Mouse (Mus musculus) granulocyte monocyte progenitor cell, adult 5-6 weeks (primary cell): ENCODE measurements around the gene Il12rb1. TPM values are rescaled to one million over a fixed set of nuclear protein-coding genes. Genes with fewer than 3 reads are reported as not detected.

ENCODE experiments used
- ATAC-seq: replicated peaks from 2 replicates; pipeline ENCODE4 v1.8.0; 2016; ENCODE audit warnings: mild to moderate bottlenecking, moderate TSS enrichment, inconsistent platforms; ENCODE audit not compliant: poor library complexity, severe bottlenecking
- total RNA-seq, 2 experiments: library from RNA; stranded (forward) in 1 of 2; stranded (reverse) in 1 of 2; fragments of 200-712, 200-1000 nt in 1 of 2; fragments of >200 nt in 1 of 2; fragmentation: Nextera tagmentation in 1 of 2; gene quantifications; 2 replicates each; pipeline ENCODE4 v1.2.3; 2014 to 2017

The Il12rb1 gene
- total RNA-seq, 2 experiments from 2014 or later: 0.24 to 0.52 TPM

DNA sequence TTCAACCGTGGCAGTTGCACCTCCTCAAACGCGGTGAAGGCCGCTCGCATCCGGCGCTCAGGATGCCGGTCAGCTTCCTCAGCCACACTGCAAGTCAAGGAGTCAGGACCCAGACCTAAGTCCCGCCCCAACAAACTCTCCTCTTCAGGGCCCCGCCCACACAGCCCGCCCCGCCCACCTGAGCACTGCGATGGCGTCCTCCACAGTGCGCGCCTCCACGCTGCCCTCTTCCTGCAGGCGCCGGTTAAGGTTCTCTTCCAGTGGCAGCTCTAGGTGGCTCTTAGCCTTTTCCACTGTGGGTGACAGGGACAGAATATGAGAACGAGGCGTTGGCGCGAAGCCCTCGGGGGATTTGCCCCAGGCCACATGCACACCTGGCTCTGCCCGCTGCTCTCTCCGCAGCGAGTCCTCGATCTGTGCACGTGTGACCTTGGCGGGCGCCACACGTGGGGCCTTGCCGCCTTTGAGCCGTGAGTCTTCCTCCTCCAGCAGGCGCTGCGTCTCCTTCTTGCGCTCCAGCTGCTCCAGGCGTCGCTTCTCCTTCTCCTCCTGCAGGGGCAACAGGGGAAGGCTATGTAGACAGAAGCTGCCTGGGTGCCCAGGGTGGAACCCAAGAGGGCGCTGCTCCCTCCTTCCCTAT is 60.4 kb downstream of the Il12rb1 start:
- ATAC-seq: peak; percentile 45

GRCm38 (mm10) chr8:70869199-70869571 is 60.9 kb downstream of the Il12rb1 start:
- ATAC-seq: no peak

DNA sequence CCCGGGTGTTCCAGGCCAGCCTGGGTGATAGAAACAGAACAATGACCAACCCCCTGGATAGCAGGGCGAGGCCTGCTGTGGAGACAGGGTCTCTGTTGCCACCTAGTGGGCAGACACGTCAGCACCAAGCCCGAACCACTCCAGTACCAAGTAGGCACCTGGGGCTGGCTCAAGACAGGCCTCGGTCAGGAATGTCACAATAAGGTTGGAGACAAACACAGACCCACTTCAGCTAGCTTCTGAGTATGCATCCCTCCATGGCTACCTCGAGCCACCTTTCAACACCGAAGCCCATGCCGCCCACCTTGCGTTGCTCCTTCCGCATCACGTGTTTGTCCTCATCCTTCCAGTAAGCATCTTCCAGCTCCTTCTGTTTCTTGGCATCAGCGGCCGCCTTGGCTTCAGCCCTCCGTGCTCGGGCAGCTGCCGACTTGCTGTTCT is 61.4 kb downstream of the Il12rb1 start:
- peak; percentile 40 for ATAC-seq

Other genes starting within 250 kb of the Il12rb1 start
- gene Isyna1, start 214.1 kb upstream of the Il12rb1 start, total RNA-seq (2014; fragmentation: Nextera tagmentation): 30.8 and 66.6 TPM in 2 replicates
- 35.2 and 38.6 TPM in 2 replicates for gene Isyna1, start 214.1 kb upstream of the Il12rb1 start, total RNA-seq (2017)
- gene Ssbp4, start 199.6 kb upstream of the Il12rb1 start, total RNA-seq (2014; fragmentation: Nextera tagmentation): 53.8 and 75.4 TPM in 2 replicates
- 35.2 and 87.9 TPM in 2 replicates for gene Ssbp4, start 199.6 kb upstream of the Il12rb1 start, total RNA-seq (2017)
- gene Lrrc25, start 192.3 kb upstream of the Il12rb1 start, total RNA-seq (2014; fragmentation: Nextera tagmentation): 2.9 and 5.2 TPM in 2 replicates
- 1.1 and 3.1 TPM in 2 replicates for gene Lrrc25, start 192.3 kb upstream of the Il12rb1 start, total RNA-seq (2017)
- not detected in 2 replicates for gene Gdf15, start 176.0 kb upstream of the Il12rb1 start, total RNA-seq (2014; fragmentation: Nextera tagmentation)
- 0.67 TPM in 1 of 2 replicates, not detected in the other for gene Gdf15, start 176.0 kb upstream of the Il12rb1 start, total RNA-seq (2017)
- 8.5 and 31.0 TPM in 2 replicates for gene Pgpep1, start 148.1 kb upstream of the Il12rb1 start, total RNA-seq (2014; fragmentation: Nextera tagmentation)
- 6.5 and 6.9 TPM in 2 replicates for gene Pgpep1, start 148.1 kb upstream of the Il12rb1 start, total RNA-seq (2017)
- gene Lsm4, start 135.2 kb upstream of the Il12rb1 start, total RNA-seq (2014; fragmentation: Nextera tagmentation): 187 and 226 TPM in 2 replicates
- 247 and 312 TPM in 2 replicates for gene Lsm4, start 135.2 kb upstream of the Il12rb1 start, total RNA-seq (2017)
- gene Jund, start 109.5 kb upstream of the Il12rb1 start, total RNA-seq (2014; fragmentation: Nextera tagmentation): 7.7 and 12.3 TPM in 2 replicates
- 24.6 and 27.0 TPM in 2 replicates for gene Jund, start 109.5 kb upstream of the Il12rb1 start, total RNA-seq (2017)
- gene Iqcn, start 105.0 kb upstream of the Il12rb1 start, total RNA-seq (2014; fragmentation: Nextera tagmentation): not detected in 2 replicates
- gene Iqcn, start 105.0 kb upstream of the Il12rb1 start, total RNA-seq (2017): not detected in 2 replicates
- not detected in 2 replicates for gene Gm3336, start 89.9 kb upstream of the Il12rb1 start, total RNA-seq (2014; fragmentation: Nextera tagmentation)
- gene Gm3336, start 89.9 kb upstream of the Il12rb1 start, total RNA-seq (2017): not detected in 2 replicates
- gene Pde4c, start 84.7 kb upstream of the Il12rb1 start, total RNA-seq (2014; fragmentation: Nextera tagmentation): not detected in 2 replicates
- gene Pde4c, start 84.7 kb upstream of the Il12rb1 start, total RNA-seq (2017): not detected in 2 replicates
- 5.5 and 10.8 TPM in 2 replicates for gene Rab3a, start 53.8 kb upstream of the Il12rb1 start, total RNA-seq (2014; fragmentation: Nextera tagmentation)
- gene Rab3a, start 53.8 kb upstream of the Il12rb1 start, total RNA-seq (2017): 0.34 and 1.6 TPM in 2 replicates
- 28.6 and 41.1 TPM in 2 replicates for gene Mpv17l2, start 47.5 kb upstream of the Il12rb1 start, total RNA-seq (2014; fragmentation: Nextera tagmentation)
- gene Mpv17l2, start 47.5 kb upstream of the Il12rb1 start, total RNA-seq (2017): 9.0 and 9.3 TPM in 2 replicates
- gene Pik3r2, start 31.7 kb upstream of the Il12rb1 start, total RNA-seq (2014; fragmentation: Nextera tagmentation): 6.6 and 14.0 TPM in 2 replicates
- gene Pik3r2, start 31.7 kb upstream of the Il12rb1 start, total RNA-seq (2017): 12.1 and 16.6 TPM in 2 replicates
- gene Mast3, start 3.4 kb upstream of the Il12rb1 start, total RNA-seq (2014; fragmentation: Nextera tagmentation): 74.8 and 78.5 TPM in 2 replicates
- gene Mast3, start 3.4 kb upstream of the Il12rb1 start, total RNA-seq (2017): 12.4 and 12.5 TPM in 2 replicates
- gene Arrdc2, start 31.3 kb downstream of the Il12rb1 start, total RNA-seq (2014; fragmentation: Nextera tagmentation): 5.0 and 16.1 TPM in 2 replicates
- 4.7 and 8.7 TPM in 2 replicates for gene Arrdc2, start 31.3 kb downstream of the Il12rb1 start, total RNA-seq (2017)
- gene Kcnn1, start 54.8 kb downstream of the Il12rb1 start, total RNA-seq (2014; fragmentation: Nextera tagmentation): 0.30 and 0.49 TPM in 2 replicates
- gene Kcnn1, start 54.8 kb downstream of the Il12rb1 start, total RNA-seq (2017): 0.90 and 3.5 TPM in 2 replicates
- 19.4 and 22.3 TPM in 2 replicates for gene Ccdc124, start 65.5 kb downstream of the Il12rb1 start, total RNA-seq (2014; fragmentation: Nextera tagmentation)
- gene Ccdc124, start 65.5 kb downstream of the Il12rb1 start, total RNA-seq (2017): 35.9 and 38.9 TPM in 2 replicates
- gene Slc5a5, start 84.3 kb downstream of the Il12rb1 start, total RNA-seq (2014; fragmentation: Nextera tagmentation): not detected in 2 replicates
- gene Slc5a5, start 84.3 kb downstream of the Il12rb1 start, total RNA-seq (2017): 0.15 TPM in 1 of 2 replicates, not detected in the other
- gene Rpl18a, start 89.0 kb downstream of the Il12rb1 start, total RNA-seq (2014; fragmentation: Nextera tagmentation): 5,658 and 6,549 TPM in 2 replicates
- 2,742 and 3,425 TPM in 2 replicates for gene Rpl18a, start 89.0 kb downstream of the Il12rb1 start, total RNA-seq (2017)
- 12.1 and 24.0 TPM in 2 replicates for gene Map1s, start 97.5 kb downstream of the Il12rb1 start, total RNA-seq (2014; fragmentation: Nextera tagmentation)
- 7.4 and 7.6 TPM in 2 replicates for gene Map1s, start 97.5 kb downstream of the Il12rb1 start, total RNA-seq (2017)